Mouse (Mus musculus) midbrain, embryonic 14.5 days (tissue): Measurements from ENCODE around the gene Fis1. TPM values are rescaled to one million over a fixed set of nuclear protein-coding genes. Genes with fewer than 3 reads are reported as not detected.

ENCODE experiments used
- ATAC-seq: fragments of 200-750 bp; cut with Nextera tagmentation; 2 replicates; pipeline ENCODE4 v1.8.0; 2017; ENCODE audit warnings: moderate number of reproducible peaks, moderate library complexity; ENCODE audit not compliant: low FRiP score, low TSS enrichment
- DNase-seq: peaks from one replicate; pipeline ENCODE4 v3.0.0-alpha.2; 2015
- H3K27ac ChIP-seq: fragments of 300-500 bp; sonication (generic); replicated peaks from 2 replicates; pipeline ENCODE4 v1.5.1; 2014; ENCODE audit warnings: mild to moderate bottlenecking, low read depth, low read length, moderate library complexity
- H3K27me3 ChIP-seq: fragments of 300-500 bp; sonication (generic); 2 replicates; pipeline ENCODE4 v1.6.1; 2014; ENCODE audit warnings: low read length, control low read depth, mixed read lengths; ENCODE audit not compliant: control insufficient read depth, insufficient read depth
- H3K36me3 ChIP-seq: fragments of 300-500 bp; sonication (generic); 2 replicates; pipeline ENCODE4 v1.6.1; 2014; ENCODE audit warnings: low read length, control low read depth; ENCODE audit not compliant: control insufficient read depth, insufficient read depth
- H3K4me1 ChIP-seq: fragments of 300-500 bp; sonication (generic); 2 replicates; pipeline ENCODE4 v1.6.1; 2014; ENCODE audit warnings: mild to moderate bottlenecking, antibody characterized with exemption, low read length, control low read depth; ENCODE audit not compliant: control insufficient read depth, insufficient read depth
- H3K4me2 ChIP-seq: fragments of 300-500 bp; sonication (generic); 2 replicates; pipeline ENCODE4 v1.6.1; 2014; ENCODE audit warnings: mild to moderate bottlenecking, low read length, moderate library complexity
- H3K4me3 ChIP-seq: fragments of 300-500 bp; sonication (generic); replicated peaks from 2 replicates; pipeline ENCODE4 v1.5.1; 2014; ENCODE audit warnings: low read depth, low read length
- H3K9ac ChIP-seq: fragments of 300-500 bp; sonication (generic); replicated peaks from 2 replicates; pipeline ENCODE4 v1.6.1; 2014; ENCODE audit warnings: mild to moderate bottlenecking, low read length, moderate library complexity
- H3K9me3 ChIP-seq: fragments of 300-500 bp; sonication (generic); 2 replicates; pipeline ENCODE4 v1.6.1; 2016; ENCODE audit warnings: low read length, control low read depth, mixed read lengths; ENCODE audit not compliant: control insufficient read depth
- WGBS: fragments of 180-500 bp; shearing (Covaris S2); extraction: QIAGEN DNeasy Blood & Tissue Kit; methylation state at CpG from one replicate; pipeline ENCODE4 v1.1.7; 2014; 5-methylcytosine and 5-hydroxymethylcytosine counted together
- polyA plus RNA-seq: library from polyadenylated mRNA; unstranded; fragments of >200 nt; fragmentation: Nextera tagmentation; extraction: Ambion mirVana; gene quantifications from 2 replicates; pipeline ENCODE4 v1.2.1, GENCODE M21; 2014

Gene Fis1
- polyA plus RNA-seq, 1 experiment from 2014 or later, result 440 TPM

DNA sequence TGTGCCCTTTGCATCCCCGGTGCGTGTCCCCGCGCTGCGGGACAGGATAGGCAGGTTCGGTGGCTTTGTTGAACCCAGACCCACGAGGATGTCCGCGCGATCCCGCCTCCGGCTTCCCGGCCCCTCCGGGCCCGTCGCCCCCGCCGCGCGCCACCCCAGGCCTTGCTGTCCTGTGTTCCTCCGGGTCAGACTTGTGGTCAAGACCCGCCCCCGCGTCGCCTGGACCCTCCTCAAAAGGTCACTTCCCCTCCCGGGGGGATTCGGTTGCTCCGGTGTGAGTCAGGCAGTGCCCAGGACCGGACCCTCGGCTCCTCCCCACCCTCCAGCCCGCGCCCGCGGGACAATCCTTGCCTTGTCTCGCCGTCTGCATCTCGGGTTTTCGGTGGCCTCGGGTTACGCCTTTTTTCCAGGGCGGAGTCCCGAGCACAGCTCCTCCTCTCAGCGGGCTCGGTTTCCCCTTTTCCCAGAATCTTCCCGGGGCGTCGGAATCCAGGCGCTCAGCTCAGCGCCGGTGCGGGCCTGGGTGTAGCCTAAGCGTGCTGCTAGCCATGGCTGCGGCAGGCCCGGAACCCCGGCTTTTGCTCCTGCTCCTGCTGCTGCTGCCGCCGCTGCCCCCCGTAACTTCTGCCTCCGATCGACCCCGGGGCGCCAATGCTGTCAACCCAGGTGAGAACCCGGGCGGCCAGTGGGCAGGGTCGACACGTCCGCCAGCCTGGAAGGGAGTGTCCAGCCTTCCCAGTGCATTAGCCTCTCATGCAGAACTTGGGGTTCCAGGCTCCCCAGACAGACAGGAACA, 34.3 kb downstream of the Fis1 start:
- H3K9me3 ChIP-seq, result no peaks in the 10 kb centered on the region
- peaks cover 45% of the 10 kb centered on the region for H3K36me3 ChIP-seq
- H3K9ac ChIP-seq, result peak overlapping the region; percentile 98
- H3K27me3 ChIP-seq, result no peaks in the 10 kb centered on the region
- DNase-seq (peak; percentile 78), ATAC-seq (peak; percentile 71)
- H3K27ac ChIP-seq, result peak overlapping the region; percentile 97
- H3K4me1 ChIP-seq, result peaks cover 11% of the 10 kb centered on the region
- peak overlapping the region; percentile 91 for H3K4me2 ChIP-seq
- peak overlapping the region; percentile 88 for H3K4me3 ChIP-seq
- under 1% methylated on average over 67 of the region's 67 CpGs for WGBS

DNA sequence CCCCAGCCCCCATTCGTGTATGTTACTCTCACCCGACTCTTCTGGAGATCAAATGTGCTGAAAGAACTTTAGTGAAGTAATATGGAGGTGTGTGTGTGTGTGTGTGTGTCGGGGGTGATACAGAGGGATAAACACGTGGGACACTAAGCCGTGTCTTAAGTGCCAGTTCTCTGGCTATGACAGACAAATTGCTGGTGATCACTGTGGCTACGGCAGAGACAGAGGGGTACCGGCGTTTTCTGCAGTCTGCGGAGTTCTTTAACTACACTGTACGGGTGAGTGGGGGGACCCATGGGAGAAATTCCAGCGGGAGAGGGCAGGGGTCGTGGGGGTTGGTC, 34.8 kb downstream of the Fis1 start, which contains the start of gene Znhit1:
TSS of gene Znhit1 (minus strand) at position 88 of the 338 bp plus-strand sequence.
- peaks cover 50% of the 10 kb centered on the region for H3K36me3 ChIP-seq
- H3K4me2 ChIP-seq, result peak within 1 kb of the TSS; percentile 91
- H3K9me3 ChIP-seq, result no peaks in the 10 kb centered on the region
- H3K9ac ChIP-seq, result peak within 1 kb of the TSS; percentile 98
- H3K27me3 ChIP-seq, result no peaks in the 10 kb centered on the region
- H3K27ac ChIP-seq, result peak within 1 kb of the TSS; percentile 97
- H3K4me3 ChIP-seq, result peak within 1 kb of the TSS; percentile 88
- no peak for ATAC-seq
- WGBS, result 8% methylated on average over 12 of the region's 12 CpGs
- peak; percentile 41 for DNase-seq
- H3K4me1 ChIP-seq, result peaks cover 11% of the 10 kb centered on the region

DNA sequence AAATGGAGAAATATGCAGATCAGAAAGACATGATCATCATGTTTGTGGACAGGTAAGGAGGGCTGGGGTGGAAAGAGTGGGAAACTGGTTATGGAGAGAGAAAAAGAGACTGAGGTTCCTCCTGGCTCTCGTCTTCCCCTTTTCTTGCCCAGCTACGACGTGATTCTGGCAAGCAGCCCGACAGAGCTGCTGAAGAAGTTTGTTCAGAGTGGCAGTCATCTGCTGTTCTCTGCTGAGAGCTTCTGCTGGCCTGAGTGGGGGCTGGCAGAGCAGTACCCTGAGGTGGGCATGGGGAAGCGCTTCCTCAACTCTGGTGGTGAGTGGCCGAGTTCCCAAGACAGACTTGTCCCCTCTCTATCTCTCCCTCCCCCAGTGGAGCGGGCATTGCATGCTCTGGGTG, 35.3 kb downstream of the Fis1 start:
- Histone ChIP-seq H3K36me3 (peaks cover 52% of the 10 kb centered on the region), H3K27ac (no peak overlapping the region)

DNA sequence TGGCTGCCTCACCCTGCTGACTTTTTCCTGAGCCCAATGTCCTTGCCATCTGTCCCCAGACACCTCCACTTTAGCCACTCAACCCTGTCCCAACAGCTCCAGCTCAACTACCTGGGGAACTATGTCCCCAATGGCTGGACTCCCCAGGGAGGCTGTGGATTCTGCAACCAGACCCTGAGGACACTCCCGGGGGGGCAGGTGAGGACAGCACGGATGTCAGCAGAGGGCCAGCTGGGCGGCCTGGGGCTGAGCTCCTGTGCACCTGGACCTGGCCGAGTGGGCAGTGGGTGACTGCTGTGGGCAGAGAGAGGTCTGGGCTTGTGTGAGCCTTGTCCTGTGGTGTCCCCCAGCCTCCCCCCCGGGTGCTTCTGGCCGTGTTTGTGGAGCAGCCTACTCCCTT, 36.7 kb downstream of the Fis1 start:
- no peak for ATAC-seq
- H3K27ac ChIP-seq, result no peak overlapping the region
- H3K9ac ChIP-seq, result no peak overlapping the region
- no peak for DNase-seq
- H3K4me1 ChIP-seq, result peaks cover 11% of the 10 kb centered on the region
- no peak overlapping the region for H3K4me2 ChIP-seq
- H3K36me3 ChIP-seq, result peaks cover 60% of the 10 kb centered on the region
- no peak overlapping the region for H3K4me3 ChIP-seq
- WGBS, result 97% methylated on average over 6 of the region's 6 CpGs
- H3K27me3 ChIP-seq, result no peaks in the 10 kb centered on the region
- H3K9me3 ChIP-seq, result no peaks in the 10 kb centered on the region

More for the DNA sequence above, 35.3 kb downstream of the Fis1 start:
- DNase-seq, result peak; percentile 24
- no peak for ATAC-seq
- peak overlapping the region; percentile 88 for H3K4me3 ChIP-seq
- H3K4me1 ChIP-seq, result peaks cover 11% of the 10 kb centered on the region
- H3K4me2 ChIP-seq, result peak overlapping the region; percentile 91
- H3K27me3 ChIP-seq, result no peaks in the 10 kb centered on the region
- 80% methylated on average over 7 of the region's 7 CpGs for WGBS
- peak overlapping the region; percentile 98 for H3K9ac ChIP-seq
- H3K9me3 ChIP-seq, result no peaks in the 10 kb centered on the region

DNA sequence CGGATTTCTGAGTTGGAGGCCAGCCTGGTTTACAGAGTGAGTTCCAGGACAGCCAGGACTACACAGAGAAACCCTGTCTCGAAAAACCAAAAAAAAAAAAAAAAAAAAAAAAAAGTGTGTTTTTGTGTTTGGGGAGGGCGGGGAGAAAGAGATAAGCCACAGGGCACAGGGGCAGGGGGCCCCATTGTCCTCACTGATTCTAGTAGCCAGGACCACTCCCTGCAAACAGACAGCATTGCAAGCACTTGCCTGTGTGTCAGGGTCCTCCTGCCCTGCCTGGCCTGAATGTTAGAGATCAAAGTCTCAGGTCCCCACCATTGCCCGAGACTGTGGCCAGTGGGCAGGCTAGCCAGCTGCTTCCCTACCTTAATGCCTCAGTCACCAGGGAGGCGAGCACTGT, 46.4 kb downstream of the Fis1 start:
- Histone ChIP-seq H3K4me3 (no peak overlapping the region), H3K9ac (no peak overlapping the region), H3K27me3 (no peaks in the 10 kb centered on the region), H3K9me3 (no peaks in the 10 kb centered on the region), H3K4me2 (no peak overlapping the region), H3K4me1 (no peaks in the 10 kb centered on the region), H3K36me3 (peaks cover 21% of the 10 kb centered on the region), H3K27ac (no peak overlapping the region)
- ATAC-seq, result no peak
- WGBS, result 79% methylated on average over 4 of the region's 5 CpGs
- no peak for DNase-seq

DNA sequence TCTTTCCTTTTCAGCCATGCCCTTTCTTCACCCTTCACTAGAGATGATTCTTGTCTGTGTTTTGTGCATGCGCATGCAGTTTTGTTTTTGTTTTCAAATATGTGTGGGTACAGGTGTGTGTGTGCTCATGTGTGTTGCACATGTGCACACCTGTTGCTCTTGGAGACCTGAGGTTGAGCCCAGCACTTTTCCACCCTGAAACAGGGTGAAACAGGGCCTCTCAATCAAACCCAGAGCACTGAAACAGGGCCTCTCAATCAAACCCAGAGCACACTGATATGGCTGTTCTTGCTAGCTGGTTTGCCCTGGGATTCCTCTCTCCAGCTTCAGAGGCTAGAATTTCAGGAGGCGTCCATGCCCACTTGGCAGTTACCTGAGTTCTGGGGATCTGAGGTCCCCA, 47.5 kb downstream of the Fis1 start:
- Histone ChIP-seq H3K27ac (no peak overlapping the region), H3K4me3 (no peak overlapping the region), H3K4me2 (no peak overlapping the region), H3K9me3 (no peaks in the 10 kb centered on the region), H3K9ac (no peak overlapping the region), H3K27me3 (no peaks in the 10 kb centered on the region), H3K4me1 (no peaks in the 10 kb centered on the region), H3K36me3 (peaks cover 10% of the 10 kb centered on the region)
- 82% methylated on average over 2 of the region's 2 CpGs for WGBS
- DNase-seq, result peak; percentile 14
- ATAC-seq, result no peak

DNA sequence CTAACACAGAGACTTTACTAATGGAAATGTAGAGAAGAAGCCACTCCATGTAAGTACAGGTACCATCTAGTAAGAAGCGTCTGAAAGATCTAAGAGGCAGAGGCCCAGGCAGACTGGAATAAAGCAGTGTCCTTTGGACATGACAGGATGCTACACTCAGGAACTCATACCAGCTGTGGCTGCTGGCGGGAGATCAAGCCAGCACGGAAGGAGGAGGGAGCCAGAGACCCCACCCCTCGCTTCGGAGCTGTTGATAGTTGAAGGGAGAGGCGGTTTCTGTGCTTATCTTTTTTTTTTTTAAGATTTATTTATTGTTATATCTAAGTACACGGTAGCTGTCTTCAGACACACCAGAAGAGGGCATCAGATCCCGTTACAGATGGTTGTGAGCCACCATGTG, 54.2 kb downstream of the Fis1 start:
- DNase-seq, result no peak
- Histone ChIP-seq H3K4me2 (no peak overlapping the region), H3K27me3 (no peaks in the 10 kb centered on the region), H3K4me3 (no peak overlapping the region), H3K4me1 (no peaks in the 10 kb centered on the region), H3K27ac (no peak overlapping the region), H3K9me3 (no peaks in the 10 kb centered on the region), H3K9ac (no peak overlapping the region), H3K36me3 (no peaks in the 10 kb centered on the region)
- WGBS, result 58% methylated on average over 8 of the region's 8 CpGs
- ATAC-seq, result no peak

DNA sequence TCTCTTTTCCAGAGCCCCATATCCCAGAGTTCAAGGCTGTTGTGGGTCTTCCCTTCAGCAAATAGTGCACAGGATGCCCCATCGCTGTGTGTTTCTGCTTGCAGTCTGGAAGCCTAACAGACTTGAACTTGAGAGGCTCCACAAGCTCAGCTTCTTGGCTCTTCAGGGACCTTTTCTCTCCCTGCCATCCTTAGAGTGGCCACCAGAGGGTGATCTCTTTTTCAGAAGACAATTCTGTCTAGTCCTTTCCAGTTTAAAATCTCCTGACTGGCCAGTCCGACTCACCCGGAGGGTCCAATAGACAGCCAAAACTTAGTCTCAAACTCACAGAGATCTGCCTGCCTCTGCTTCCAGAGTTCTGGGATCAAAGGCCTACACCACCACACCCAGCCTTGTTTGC, 56.9 kb downstream of the Fis1 start:
- H3K9me3 ChIP-seq, result no peaks in the 10 kb centered on the region
- DNase-seq, result peak; percentile 80
- no peak overlapping the region for H3K27ac ChIP-seq
- no peak overlapping the region for H3K4me2 ChIP-seq
- no peaks in the 10 kb centered on the region for H3K27me3 ChIP-seq
- no peak overlapping the region for H3K9ac ChIP-seq
- WGBS, result 22% methylated on average over 3 of the region's 3 CpGs
- H3K4me1 ChIP-seq, result no peaks in the 10 kb centered on the region
- H3K36me3 ChIP-seq, result no peaks in the 10 kb centered on the region
- no peak for ATAC-seq
- H3K4me3 ChIP-seq, result no peak overlapping the region

DNA sequence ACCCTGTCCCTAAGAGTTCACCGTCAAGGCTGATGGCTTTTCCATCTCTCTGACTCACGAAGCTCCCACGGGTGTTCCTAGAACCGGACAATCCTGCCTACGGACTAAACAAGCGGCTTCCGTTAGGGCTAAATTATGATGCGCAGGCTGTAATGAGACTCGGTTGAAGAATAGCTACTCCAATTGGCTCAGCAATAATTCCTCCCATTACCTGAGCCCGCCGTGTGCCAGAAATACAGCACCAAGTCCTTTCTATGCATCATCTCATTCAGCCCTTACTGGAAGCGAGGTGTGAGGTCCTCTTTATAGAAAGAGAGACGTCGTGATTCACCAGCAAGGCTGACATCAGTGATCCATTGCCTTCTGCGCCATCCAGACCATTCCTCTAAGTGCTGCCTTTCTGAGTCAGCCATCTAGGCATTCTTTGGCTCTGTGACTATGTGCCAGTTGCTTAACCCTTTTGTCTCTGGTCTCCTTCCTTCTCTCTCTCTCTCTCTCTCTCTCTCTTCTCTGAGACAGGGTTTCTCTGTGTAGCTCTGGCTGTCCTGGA, 59.4 kb downstream of the Fis1 start:
- Histone ChIP-seq H3K27ac (no peak overlapping the region), H3K36me3 (no peaks in the 10 kb centered on the region), H3K4me3 (no peak overlapping the region), H3K4me2 (no peak overlapping the region), H3K4me1 (no peaks in the 10 kb centered on the region), H3K9ac (no peak overlapping the region), H3K9me3 (no peaks in the 10 kb centered on the region), H3K27me3 (no peaks in the 10 kb centered on the region)
- DNase-seq (no peak), ATAC-seq (no peak)
- WGBS, result 76% methylated on average over 15 of the region's 15 CpGs
